Mouse (Mus musculus) adrenal gland, postnatal 14 days (tissue): ENCODE results near the gene Nos1. TPM values are rescaled to one million over a fixed set of nuclear protein-coding genes. Genes with fewer than 3 reads are reported as not detected.
"Not testable (repeated sequence)": the region's sequence is repeated elsewhere in the genome, so short reads cannot be mapped to it uniquely, and the experiment has no call there.

Source experiments
- DNase-seq: peaks from one replicate; pipeline ENCODE4 v3.0.0; 2021; ENCODE audit warnings: mixed read lengths
- total RNA-seq: library from RNA; stranded (reverse); gene quantifications from 2 replicates; pipeline ENCODE4 v1.2.3, GENCODE M21; 2021

The Nos1 gene
- total RNA-seq, 1 experiment from 2014 or later: 0.30 TPM

GRCm38 (mm10) chr5:117839501-117839900 is 58.7 kb downstream of the Nos1 start:
- no peak for DNase-seq

DNA sequence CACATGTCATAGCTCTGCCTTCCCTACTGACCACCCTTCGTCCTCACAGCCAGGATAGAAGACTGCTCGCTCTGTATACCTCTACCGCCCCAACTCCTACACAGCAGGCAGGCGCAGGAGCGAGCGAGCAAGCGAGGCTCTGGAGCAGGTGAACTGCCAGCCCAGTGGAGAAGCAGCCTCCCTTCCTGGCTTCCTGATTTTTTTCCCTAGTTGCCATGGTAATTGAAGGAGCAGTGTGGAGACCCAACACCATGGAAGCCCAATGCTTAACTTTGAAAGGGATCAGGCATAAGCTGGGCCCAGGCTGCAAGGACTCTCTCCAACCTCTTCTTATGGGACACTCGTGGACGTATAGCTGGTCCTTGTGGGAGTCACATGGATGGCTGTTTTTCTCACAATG is 59.4 kb downstream of the Nos1 start:
- no peak for DNase-seq

DNA sequence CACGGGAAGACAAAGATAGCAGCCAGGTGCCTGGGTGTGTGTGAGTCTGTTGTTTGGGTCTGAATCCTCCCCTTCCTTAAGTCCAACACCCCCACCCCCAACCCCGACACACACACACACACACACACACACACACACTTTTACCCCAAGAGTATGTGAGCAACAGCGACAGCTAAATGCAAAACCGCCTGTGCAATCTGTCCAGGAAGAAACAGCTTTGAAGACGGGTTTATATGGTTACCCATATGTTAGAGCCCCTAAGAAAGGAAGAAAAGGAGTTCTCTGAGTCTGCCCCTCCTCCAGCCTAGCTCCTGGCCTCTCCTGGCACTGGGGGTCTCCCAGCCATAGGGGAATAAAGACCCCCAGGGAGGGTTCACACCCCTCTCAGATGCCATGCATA is 60.2 kb downstream of the Nos1 start:
- DNase-seq: no peak

- peak; percentile 52 for DNase-seq
Observed at GRCm38 (mm10) chr5:117841651-117842347, 61.0 kb downstream of the Nos1 start.

GRCm38 (mm10) chr5:117842699-117843098 is 61.9 kb downstream of the Nos1 start:
- DNase-seq: no peak

GRCm38 (mm10) chr5:117844611-117845010 is 63.8 kb downstream of the Nos1 start:
- peak; percentile 48 for DNase-seq

DNA sequence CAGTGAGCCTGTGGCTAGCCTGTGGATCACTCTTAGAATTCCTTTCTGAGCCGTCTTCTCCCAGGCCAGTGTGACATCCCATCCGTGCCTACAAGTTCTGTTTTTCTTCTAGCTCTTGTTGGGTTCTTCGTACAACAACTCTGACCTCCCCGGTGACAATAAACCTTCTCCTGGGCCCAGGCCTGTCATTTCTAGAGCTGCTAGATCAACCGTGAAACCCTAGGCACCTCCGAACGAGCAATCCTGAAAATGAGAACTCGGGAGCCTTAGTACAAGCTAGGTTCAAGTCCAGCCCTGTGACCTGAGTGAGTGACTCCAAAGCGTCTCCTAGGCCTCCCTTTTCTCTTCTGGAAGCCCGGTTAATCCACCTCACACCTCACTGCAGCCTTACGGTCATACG is 69.6 kb downstream of the Nos1 start:
- DNase-seq: no peak

- no peak for DNase-seq
Observed at GRCm38 (mm10) chr5:117853741-117854140, 72.9 kb downstream of the Nos1 start.

- DNase-seq: no peak
Observed at GRCm38 (mm10) chr5:117864588-117865300, 83.9 kb downstream of the Nos1 start.

DNA sequence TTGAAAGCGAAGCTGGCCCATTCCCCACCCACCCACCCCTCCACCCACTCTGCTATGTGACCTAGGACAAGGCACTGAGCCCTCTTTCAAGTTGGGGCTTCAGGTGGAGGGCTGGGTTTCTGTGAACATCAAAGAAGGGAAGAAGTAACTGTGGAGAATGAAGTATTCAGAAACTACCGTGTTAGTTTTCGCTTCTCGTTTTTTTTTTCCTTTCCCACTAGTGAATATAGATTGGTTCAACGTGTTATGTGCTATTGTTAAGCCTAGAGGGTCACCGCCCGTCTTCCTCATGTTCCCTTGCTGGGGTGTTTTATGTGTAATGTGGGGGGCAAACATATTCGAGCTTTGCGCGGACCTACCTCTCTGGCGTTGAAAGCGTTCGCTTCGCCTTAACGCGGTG is 85.0 kb downstream of the Nos1 start:
- DNase-seq: no peak

DNA sequence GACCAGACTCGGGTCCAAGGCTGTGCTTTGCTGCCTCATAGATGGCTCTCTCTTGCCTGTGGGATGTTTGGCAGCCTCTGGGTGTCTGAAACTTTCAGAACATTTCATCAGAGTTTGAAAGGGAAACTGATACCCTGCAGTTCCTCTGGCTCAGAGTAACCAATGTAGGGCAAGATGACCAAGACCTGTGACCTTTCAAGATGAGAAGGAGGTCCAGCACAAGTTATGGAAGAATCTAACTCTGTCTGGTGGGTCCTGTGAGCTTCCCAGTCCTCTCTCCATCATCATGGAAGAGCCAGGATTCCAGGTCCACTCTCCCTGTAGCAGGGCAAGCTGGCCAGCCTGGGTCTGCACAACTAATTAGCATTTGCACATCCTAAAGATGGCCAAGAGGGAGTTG is 90.8 kb downstream of the Nos1 start:
- no peak for DNase-seq

DNA sequence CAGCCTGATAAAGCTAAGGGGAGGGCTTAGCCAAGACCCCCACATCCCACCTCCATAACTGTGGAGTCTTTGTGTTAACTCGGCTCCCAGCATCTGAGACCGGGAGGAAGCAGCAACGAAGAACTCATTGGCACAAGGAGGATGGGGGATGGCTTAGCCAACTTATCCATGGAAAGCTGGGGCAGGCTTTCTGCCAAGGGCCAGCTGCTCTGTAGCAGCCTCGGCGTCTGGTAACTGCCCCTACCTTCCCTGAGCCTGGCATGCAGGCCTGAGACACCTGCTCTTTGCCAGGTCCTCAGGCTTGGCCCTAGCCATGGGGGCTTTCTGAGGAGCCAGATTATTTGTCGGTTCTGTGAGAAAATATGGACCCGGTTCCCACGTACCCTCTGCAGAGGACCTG is 93.0 kb downstream of the Nos1 start:
- DNase-seq: peak; percentile 14

DNA sequence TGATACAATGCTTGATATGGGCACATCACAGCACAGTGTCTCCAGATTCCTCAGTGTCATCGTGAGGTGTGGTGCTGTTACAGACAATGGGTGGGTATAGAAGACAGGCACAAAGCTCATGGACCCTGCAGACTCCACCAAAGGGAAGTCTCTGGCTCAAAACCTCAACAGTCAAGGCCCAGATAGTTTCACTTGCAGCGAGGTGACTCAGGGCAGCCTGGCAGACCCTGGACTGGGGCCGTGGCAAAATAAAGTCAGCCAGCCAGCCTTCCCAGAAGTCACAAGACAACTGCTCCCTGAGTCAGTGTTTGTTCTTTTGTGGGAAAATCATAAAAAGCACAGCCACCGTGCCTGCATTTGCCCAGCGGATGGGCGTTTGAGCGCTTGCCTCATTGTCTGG is 93.4 kb downstream of the Nos1 start:
- peak; percentile 61 for DNase-seq

DNA sequence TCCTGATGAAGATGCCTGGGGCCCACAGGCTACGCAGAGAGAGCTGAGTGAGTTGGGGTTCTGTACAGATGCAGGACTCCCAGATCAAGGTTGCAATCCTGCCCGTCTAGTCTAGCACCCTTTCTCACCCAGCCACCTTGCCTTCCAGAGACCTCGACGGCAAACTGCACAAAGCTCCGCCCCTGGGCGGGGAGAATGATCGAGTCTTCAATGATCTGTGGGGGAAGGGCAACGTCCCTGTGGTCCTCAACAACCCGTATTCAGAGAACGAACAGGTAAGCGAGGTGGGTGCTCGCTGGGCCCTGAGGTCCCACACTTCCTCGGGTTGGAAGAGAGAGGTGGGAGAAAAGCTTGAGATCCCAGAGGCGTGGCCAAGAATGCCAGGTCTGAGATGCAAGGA is 98.3 kb downstream of the Nos1 start:
- DNase-seq: no peak

DNA sequence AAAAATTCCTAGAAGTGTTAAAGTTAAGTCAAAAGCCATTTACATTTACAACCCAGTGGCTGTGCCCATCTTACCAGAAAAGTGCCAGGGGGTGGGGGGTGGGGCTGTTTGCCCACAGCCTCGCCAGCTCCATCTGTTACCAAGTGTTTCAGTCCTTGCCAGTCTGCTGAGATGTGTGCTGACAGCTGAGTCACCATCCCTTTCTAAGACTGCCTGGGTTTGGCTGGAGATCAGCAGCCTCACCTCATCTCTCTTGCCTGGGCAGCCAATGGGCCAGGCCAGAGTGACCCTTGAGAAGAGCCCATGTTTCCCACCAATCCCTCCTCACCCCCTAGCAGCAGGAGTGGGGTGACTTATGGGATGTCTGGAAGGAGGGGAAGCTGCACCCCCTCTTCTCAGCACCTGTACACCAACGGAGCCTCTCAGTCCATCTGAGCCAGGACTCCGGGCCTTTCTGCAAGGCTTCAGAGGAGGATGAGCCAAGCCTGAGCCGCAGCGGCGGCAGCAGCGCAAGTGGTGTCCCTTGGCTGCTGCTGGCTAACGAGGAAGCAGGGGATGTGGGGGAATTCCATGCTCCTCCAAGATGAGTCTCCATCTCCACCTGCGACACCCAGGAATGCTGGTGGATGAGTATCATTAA is 100.2 kb downstream of the Nos1 start:
- DNase-seq: peak; percentile 16

GRCm38 (mm10) chr5:117882411-117882810 is 101.6 kb downstream of the Nos1 start:
- DNase-seq: not testable (repeated sequence)

GRCm38 (mm10) chr5:117884991-117885390 is 104.2 kb downstream of the Nos1 start:
- no peak for DNase-seq

- DNase-seq: peak; percentile 69
Observed at GRCm38 (mm10) chr5:117888126-117888525, 107.3 kb downstream of the Nos1 start.

DNA sequence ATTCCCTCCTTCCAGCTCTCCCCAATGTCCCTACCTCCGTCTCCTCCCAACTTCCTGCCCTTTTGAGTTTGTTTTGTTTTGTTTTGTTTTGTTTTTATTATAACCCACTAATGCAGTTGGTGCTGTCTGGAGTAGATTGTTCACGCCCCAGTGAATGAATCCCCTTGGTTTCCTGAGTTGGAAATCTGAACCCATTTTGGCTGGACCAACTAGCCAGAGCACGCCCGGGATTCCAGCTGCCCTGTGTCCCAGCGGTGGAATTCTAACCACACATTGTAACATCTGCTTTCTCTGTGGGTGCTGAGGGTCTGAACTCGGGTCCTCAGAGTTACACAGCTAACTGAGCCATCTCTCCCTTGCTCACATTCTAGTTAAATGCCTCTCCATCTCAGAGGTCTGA is 108.1 kb downstream of the Nos1 start:
- DNase-seq: no peak

GRCm38 (mm10) chr5:117889571-117889970 is 108.7 kb downstream of the Nos1 start:
- DNase-seq: peak; percentile 53

GRCm38 (mm10) chr5:117890871-117891270 is 110.0 kb downstream of the Nos1 start:
- no peak for DNase-seq

- no peak for DNase-seq
Observed at GRCm38 (mm10) chr5:117891545-117891944, 110.7 kb downstream of the Nos1 start.

- no peak for DNase-seq
Observed at GRCm38 (mm10) chr5:117894050-117894449, 113.2 kb downstream of the Nos1 start.
